Mouse (Mus musculus) telencephalon, adult 2 months (tissue): ENCODE measurements around the gene Fam222a.

ENCODE experiments used
- DNase-seq: peaks from one replicate; pipeline ENCODE4 v3.0.0-alpha.2; 2011; ENCODE audit warnings: low read depth, low spot score

The Fam222a gene

DNA sequence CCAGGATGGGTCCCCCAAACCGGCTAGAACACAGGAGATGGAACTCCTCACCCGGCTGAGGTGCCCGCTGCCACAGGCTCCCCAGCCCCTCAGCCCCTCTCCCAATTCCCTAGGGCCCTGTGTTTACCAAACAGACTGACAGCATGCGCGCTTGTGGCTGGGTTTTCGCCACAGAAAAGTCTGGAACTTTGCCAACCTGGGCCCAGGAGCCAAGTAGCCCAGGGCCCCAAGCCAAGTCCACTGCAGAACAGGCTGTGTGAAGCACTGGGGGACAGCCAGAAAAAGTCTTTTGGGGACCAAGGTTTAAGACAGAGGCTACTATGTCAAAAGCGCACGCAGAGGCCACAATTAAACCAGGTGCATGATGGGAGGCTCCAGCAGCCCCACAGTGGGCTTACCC, 39.8 kb downstream of the Fam222a start:
- DNase-seq: no peak

- DNase-seq: no peak
Observed at GRCm38 (mm10) chr5:114608516-114608915, 40.7 kb downstream of the Fam222a start.

- no peak for DNase-seq
Observed at GRCm38 (mm10) chr5:114611256-114611655, 43.4 kb downstream of the Fam222a start.

- no peak for DNase-seq
Observed at GRCm38 (mm10) chr5:114611968-114612608, 44.3 kb downstream of the Fam222a start.

- DNase-seq: no peak
Observed at GRCm38 (mm10) chr5:114614863-114615262, 47.0 kb downstream of the Fam222a start.

- DNase-seq: no peak
Observed at GRCm38 (mm10) chr5:114616336-114617061, 48.7 kb downstream of the Fam222a start.

GRCm38 (mm10) chr5:114617809-114618208, 50.0 kb downstream of the Fam222a start:
- DNase-seq: no peak

GRCm38 (mm10) chr5:114618851-114619250, 51.0 kb downstream of the Fam222a start:
- peak; percentile 29 for DNase-seq

DNA sequence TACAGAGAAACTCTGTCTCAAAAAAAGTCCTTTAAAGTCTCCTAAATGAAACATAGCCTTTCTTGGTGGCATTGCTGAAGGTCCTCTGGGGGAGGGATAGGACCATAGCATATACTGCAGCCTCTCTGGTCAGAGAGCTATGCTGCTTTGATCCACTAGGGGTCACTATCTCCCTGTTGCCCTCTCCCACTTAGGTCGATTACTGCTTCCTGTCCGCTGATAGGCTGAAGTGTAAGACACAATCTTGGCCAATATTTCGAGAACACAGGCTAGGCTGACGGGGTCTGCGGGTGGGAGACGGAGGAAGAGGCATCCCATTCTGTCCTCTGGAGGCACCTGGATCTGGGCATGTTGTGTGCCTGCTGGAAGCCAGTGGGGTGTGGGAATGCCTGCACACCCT, 52.5 kb downstream of the Fam222a start:
- DNase-seq: no peak

DNA sequence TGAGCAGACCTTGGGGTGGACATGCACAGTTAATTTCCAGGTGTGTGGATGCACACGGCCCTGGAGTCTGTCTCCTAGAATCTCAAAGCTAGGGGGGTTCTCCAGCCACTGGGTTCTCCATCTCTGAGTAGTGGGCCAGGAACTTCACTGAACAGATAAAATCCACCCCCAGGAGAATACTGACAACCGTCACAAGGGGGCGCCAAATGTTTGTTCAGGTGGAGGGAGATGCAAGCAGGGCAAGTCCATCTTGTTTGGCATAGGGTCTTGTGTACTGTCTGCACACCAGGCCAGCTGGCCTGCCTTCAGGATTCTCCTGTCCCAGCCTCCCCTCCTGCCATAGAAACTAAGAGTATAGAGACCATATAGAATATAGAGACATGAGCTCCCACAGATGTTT, 57.8 kb downstream of the Fam222a start:
- DNase-seq: no peak

GRCm38 (mm10) chr5:114631336-114631735, 63.5 kb downstream of the Fam222a start:
- DNase-seq: no peak

- no peak for DNase-seq
Observed at GRCm38 (mm10) chr5:114636091-114636490, 68.3 kb downstream of the Fam222a start.

- DNase-seq: peak; percentile 32
Observed at GRCm38 (mm10) chr5:114638769-114639644, 71.2 kb downstream of the Fam222a start.

GRCm38 (mm10) chr5:114639645-114639957, 71.8 kb downstream of the Fam222a start:
- no peak for DNase-seq

- DNase-seq: no peak
Observed at GRCm38 (mm10) chr5:114640809-114641208, 73.0 kb downstream of the Fam222a start.

GRCm38 (mm10) chr5:114644918-114645317, 77.1 kb downstream of the Fam222a start:
- no peak for DNase-seq

GRCm38 (mm10) chr5:114645916-114646315, 78.1 kb downstream of the Fam222a start:
- no peak for DNase-seq

DNA sequence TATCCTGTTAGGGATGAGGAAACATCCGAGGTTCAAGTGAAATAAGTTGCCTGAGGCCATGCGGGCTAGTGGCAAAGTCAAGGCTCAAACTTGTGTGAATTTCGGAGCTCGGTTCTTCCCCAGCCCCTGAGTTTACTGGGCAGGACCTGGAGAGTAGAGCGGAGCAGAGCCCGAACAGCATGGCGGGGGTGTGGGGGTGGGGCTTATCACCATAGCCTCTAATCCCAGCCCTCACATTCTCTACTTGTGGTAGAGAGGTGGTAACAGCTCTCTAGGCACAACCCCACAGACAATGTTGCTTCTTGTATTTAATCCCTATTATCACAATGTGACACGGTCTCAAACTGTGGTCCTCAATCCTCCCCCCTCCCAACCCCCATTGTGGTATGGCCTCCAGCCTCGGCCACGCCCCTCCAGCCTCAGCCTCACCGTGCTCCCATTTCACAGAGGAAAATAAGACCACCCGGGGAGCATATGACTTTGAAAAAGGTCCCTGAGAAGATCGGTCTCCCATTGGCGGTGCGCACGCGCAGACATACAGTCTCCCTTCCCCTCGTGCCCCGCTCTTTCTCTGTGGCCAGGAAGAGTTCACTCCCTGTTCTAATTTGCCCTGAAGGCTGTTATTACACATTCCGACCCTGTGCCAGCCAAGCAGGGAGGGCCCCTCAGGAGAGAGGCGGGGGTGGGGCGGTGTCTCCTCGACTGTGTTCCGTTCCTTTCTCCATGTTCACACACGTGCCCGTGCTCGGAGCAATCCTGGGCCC, 79.6 kb downstream of the Fam222a start:
- DNase-seq: no peak

DNA sequence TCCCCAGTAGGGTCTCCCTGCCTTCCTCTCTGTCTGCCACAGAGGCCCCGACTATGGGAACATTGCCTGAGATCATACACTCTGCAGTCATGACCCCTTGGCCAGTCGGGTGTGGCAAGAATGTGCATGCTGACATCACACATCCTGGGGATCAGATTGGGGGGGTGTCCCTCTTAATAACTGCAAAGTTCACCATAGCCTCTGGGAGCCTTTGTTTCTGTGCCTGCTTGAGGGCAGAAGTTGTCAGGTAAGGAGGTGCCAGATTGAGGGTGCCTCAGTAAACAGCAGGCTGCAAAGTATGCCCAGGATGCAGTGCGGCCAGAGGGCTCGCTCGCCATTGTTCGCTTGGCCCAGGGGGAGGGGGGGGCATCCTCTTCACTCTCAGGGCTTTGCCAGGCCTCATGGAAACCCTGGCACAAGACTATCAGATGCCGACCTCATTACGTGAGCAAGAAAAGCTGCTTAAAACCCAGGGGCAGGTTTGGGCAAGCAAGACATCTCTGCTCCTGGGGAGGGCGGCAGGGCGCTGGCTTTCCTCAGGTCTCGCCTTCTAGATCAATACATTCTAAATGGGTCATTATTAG, 81.0 kb downstream of the Fam222a start:
- DNase-seq: no peak

GRCm38 (mm10) chr5:114651002-114651401, 83.2 kb downstream of the Fam222a start:
- DNase-seq: no peak

- no peak for DNase-seq
Observed at GRCm38 (mm10) chr5:114651449-114651848, 83.6 kb downstream of the Fam222a start.
